In genomic region chr1:156074575-156074974, GRCm38 (mm10) we compare ENCODE assay signal across 11 mouse cellular contexts. TPM values are rescaled to one million over a fixed set of nuclear protein-coding genes. Genes with fewer than 3 reads are reported as not detected.
A peak's percentile ranks its signal among the peaks of the same experiment; 100 is the strongest.
DNase-seq lines count a peak whose midpoint lies in the region; ATAC-seq and TF ChIP-seq lines count a peak whose summit lies in the region.
"Had no signal": no experiment of that assay in that cellular context is flagged by ENCODE, and none has a peak within 500 bp of the region (broad histone marks: within the 10 kb centered on the region; RNA-seq: fewer than 3 reads in every experiment).

No protein-coding gene starts in this region.

- ATAC-seq in heart, postnatal 0 days (ENCODE audit: insufficient read depth, low read depth), result peak; percentile 39; the same call in 1 of the 2 replicates
- peak; percentile 50; the same call in 1 of the 2 replicates for ATAC-seq in lung, embryonic 14.5 days (ENCODE audit: insufficient read depth)
- ATAC-seq in stomach, postnatal 0 days (ENCODE audit: low FRiP score, low TSS enrichment), result no peak
- ATAC-seq in midbrain, embryonic 14.5 days (ENCODE audit: low FRiP score, low TSS enrichment), result no peak

- WGBS in heart, postnatal 0 days, result 35% methylated on average over 8 of the region's 8 CpGs
- WGBS in lung, embryonic 14.5 days, result 23% methylated on average over 8 of the region's 8 CpGs
- WGBS in stomach, postnatal 0 days, result 45% methylated on average over 8 of the region's 8 CpGs
- 75% methylated on average over 8 of the region's 8 CpGs for WGBS in midbrain, embryonic 14.5 days

- no peak for TF ChIP-seq CTCF in heart, postnatal 0 days (IDR thresholded peaks at IDR 0.05; ENCODE audit: low read depth)
- no peak for TF ChIP-seq CTCF in lung, embryonic 14.5 days (IDR thresholded peaks at IDR 0.05; ENCODE audit: low read depth)
- TF ChIP-seq CTCF in stomach, postnatal 0 days (IDR thresholded peaks at IDR 0.05; ENCODE audit: low read depth), result no peak

- H3K27ac ChIP-seq in heart, postnatal 0 days (ENCODE audit: low read depth), result no peak overlapping the region
- no peak overlapping the region for H3K27ac ChIP-seq in lung, embryonic 14.5 days (ENCODE audit: low read depth)
- H3K27ac ChIP-seq in stomach, postnatal 0 days (replicated peaks), result no peak overlapping the region
- H3K27ac ChIP-seq in midbrain, embryonic 14.5 days (replicated peaks; ENCODE audit: low read depth, low read length), result no peak overlapping the region
- H3K27ac ChIP-seq: hindbrain, embryonic 15.5 days; liver, embryonic 13.5 days; stomach, embryonic 15.5 days had no signal

- no peak overlapping the region for H3K4me2 ChIP-seq in heart, postnatal 0 days (ENCODE audit: low read depth, low read length)
- H3K4me2 ChIP-seq in lung, embryonic 14.5 days, result no peak overlapping the region
- no peak overlapping the region for H3K4me2 ChIP-seq in stomach, postnatal 0 days (replicated peaks; ENCODE audit: low read depth)
- H3K4me2 ChIP-seq in midbrain, embryonic 14.5 days (ENCODE audit: low read length), result no peak overlapping the region
- H3K4me2 ChIP-seq: hindbrain, embryonic 15.5 days; liver, embryonic 13.5 days; stomach, embryonic 15.5 days had no signal

- no peak overlapping the region for H3K4me3 ChIP-seq in heart, postnatal 0 days (ENCODE audit: low read depth, low read length)
- H3K4me3 ChIP-seq in lung, embryonic 14.5 days (ENCODE audit: low read depth, low read length), result no peak overlapping the region
- no peak overlapping the region for H3K4me3 ChIP-seq in stomach, postnatal 0 days (ENCODE audit: low read depth, low read length)
- H3K4me3 ChIP-seq in midbrain, embryonic 14.5 days (replicated peaks; ENCODE audit: low read depth, low read length), result no peak overlapping the region
- H3K4me3 ChIP-seq: hindbrain, embryonic 15.5 days; liver, embryonic 13.5 days; stomach, embryonic 15.5 days had no signal

- no peaks in the 10 kb centered on the region for H3K4me1 ChIP-seq in heart, postnatal 0 days (ENCODE audit: control insufficient read depth, insufficient read depth)
- peaks cover 5% of the 10 kb centered on the region for H3K4me1 ChIP-seq in lung, embryonic 14.5 days (ENCODE audit: insufficient read depth)
- H3K4me1 ChIP-seq in stomach, postnatal 0 days (replicated peaks; ENCODE audit: control insufficient read depth, insufficient read depth), result no peaks in the 10 kb centered on the region
- H3K4me1 ChIP-seq in midbrain, embryonic 14.5 days (ENCODE audit: control insufficient read depth, insufficient read depth, low read length), result no peaks in the 10 kb centered on the region
- H3K4me1 ChIP-seq: hindbrain, embryonic 15.5 days had no signal

- no peak for TF ChIP-seq EP300 in heart, postnatal 0 days (IDR thresholded peaks at IDR 0.05; ENCODE audit: low read depth)
- TF ChIP-seq EP300 in stomach, postnatal 0 days (optimal IDR thresholded peaks at IDR 0.05), result no peak

- no peaks in the 10 kb centered on the region for H3K9me3 ChIP-seq in heart, postnatal 0 days (replicated peaks; ENCODE audit: control insufficient read depth, low read length)
- no peaks in the 10 kb centered on the region for H3K9me3 ChIP-seq in lung, embryonic 14.5 days (ENCODE audit: low read depth, low read length)
- no peaks in the 10 kb centered on the region for H3K9me3 ChIP-seq in stomach, postnatal 0 days (ENCODE audit: control insufficient read depth, low read length)
- no peaks in the 10 kb centered on the region for H3K9me3 ChIP-seq in midbrain, embryonic 14.5 days (ENCODE audit: control insufficient read depth, low read length)
- H3K9me3 ChIP-seq: hindbrain, embryonic 15.5 days; liver, embryonic 13.5 days; stomach, embryonic 15.5 days had no signal

- H3K27me3 ChIP-seq in heart, postnatal 0 days (ENCODE audit: control insufficient read depth, insufficient read depth, low read length), result no peaks in the 10 kb centered on the region
- H3K27me3 ChIP-seq in lung, embryonic 14.5 days (ENCODE audit: insufficient read depth, low read length), result no peaks in the 10 kb centered on the region
- H3K27me3 ChIP-seq in stomach, postnatal 0 days (ENCODE audit: control insufficient read depth, insufficient read depth, low read length), result no peaks in the 10 kb centered on the region
- H3K27me3 ChIP-seq in midbrain, embryonic 14.5 days (ENCODE audit: control insufficient read depth, insufficient read depth, low read length), result no peaks in the 10 kb centered on the region
- H3K27me3 ChIP-seq: hindbrain, embryonic 15.5 days; liver, embryonic 13.5 days; stomach, embryonic 15.5 days had no signal

- H3K36me3 ChIP-seq in heart, postnatal 0 days (replicated peaks; ENCODE audit: control insufficient read depth, insufficient read depth, low read length), result no peaks in the 10 kb centered on the region
- no peaks in the 10 kb centered on the region for H3K36me3 ChIP-seq in lung, embryonic 14.5 days (ENCODE audit: insufficient read depth)
- H3K36me3 ChIP-seq in stomach, postnatal 0 days (ENCODE audit: control insufficient read depth, insufficient read depth, low read length), result no peaks in the 10 kb centered on the region
- no peaks in the 10 kb centered on the region for H3K36me3 ChIP-seq in midbrain, embryonic 14.5 days (ENCODE audit: control insufficient read depth, insufficient read depth, low read length)
- H3K36me3 ChIP-seq: hindbrain, embryonic 15.5 days; liver, embryonic 13.5 days; stomach, embryonic 15.5 days had no signal

- peak; percentile 51 for DNase-seq in heart, postnatal 0 days (ENCODE audit: low spot score)
- no peak for DNase-seq in heart, adult 8-10 months (ENCODE audit: low spot score)
- DNase-seq in adrenal gland, postnatal 10 days, result peak; percentile 53
- peak; percentile 38 for DNase-seq in heart, postnatal 4 days
- peak; percentile 65 for DNase-seq in lung, embryonic 14.5 days
- DNase-seq in cerebellum, postnatal 25 days, result no peak
- no peak for DNase-seq in stomach, postnatal 0 days (ENCODE audit: low spot score)
- DNase-seq in midbrain, embryonic 14.5 days, result no peak
- DNase-seq: liver, embryonic 13.5 days had no signal

- no peak overlapping the region for H3K9ac ChIP-seq in heart, postnatal 0 days (replicated peaks; ENCODE audit: low read depth, low read length)
- no peak overlapping the region for H3K9ac ChIP-seq in lung, embryonic 14.5 days
- no peak overlapping the region for H3K9ac ChIP-seq in stomach, postnatal 0 days (ENCODE audit: low read length)
- no peak overlapping the region for H3K9ac ChIP-seq in midbrain, embryonic 14.5 days (replicated peaks; ENCODE audit: low read length)
- H3K9ac ChIP-seq: hindbrain, embryonic 15.5 days; liver, embryonic 13.5 days; stomach, embryonic 15.5 days had no signal

RNA-seq across cellular contexts. Expression of gene Tor1aip1, which starts 38.3 kb away (rescaled TPM):
- total RNA-seq in heart, postnatal 0 days (2014; rRNA removed; ENCODE audit: low replicate concordance), result 58.4 and 103 TPM in 2 replicates
- polyA plus RNA-seq in heart, postnatal 0 days (2015; fragmentation: Nextera tagmentation; extraction: Ambion mirVana), result 47.5 and 52.3 TPM in 2 replicates
- 10 to 100 TPM; 72.6 to 96.0 (median 85.4) TPM for total RNA-seq in heart, adult 8-10 months (2022)
- 10 to 100 TPM; 82.9 to 85.4 TPM for total RNA-seq in adrenal gland, postnatal 10 days (2021)
- total RNA-seq in heart, postnatal 4 days (2021), result 10 to 100 TPM; 55.1 to 56.3 TPM
- 45.9 and 47.6 TPM in 2 replicates for polyA plus RNA-seq in lung, embryonic 14.5 days (2014; fragmentation: Nextera tagmentation; extraction: Ambion mirVana)
- polyA plus RNA-seq in stomach, postnatal 0 days (2015; fragmentation: Nextera tagmentation; extraction: Ambion mirVana), result 35.4 and 38.6 TPM in 2 replicates
- polyA plus RNA-seq in midbrain, embryonic 14.5 days (2014; fragmentation: Nextera tagmentation; extraction: Ambion mirVana), result 19.0 and 21.5 TPM in 2 replicates

RNA-seq across cellular contexts. Expression of gene Tor1aip2, which starts 39.4 kb away (rescaled TPM):
- total RNA-seq in heart, postnatal 0 days (2014; rRNA removed; ENCODE audit: low replicate concordance), result 77.1 and 123 TPM in 2 replicates
- 49.0 and 52.4 TPM in 2 replicates for polyA plus RNA-seq in heart, postnatal 0 days (2015; fragmentation: Nextera tagmentation; extraction: Ambion mirVana)
- 10 to 100 TPM; 40.1 to 47.9 (median 42.6) TPM for total RNA-seq in heart, adult 8-10 months (2022)
- total RNA-seq in adrenal gland, postnatal 10 days (2021), result 100 to 1,000 TPM; 103 to 106 TPM
- 10 to 100 TPM; 65.9 to 66.6 TPM for total RNA-seq in heart, postnatal 4 days (2021)
- polyA plus RNA-seq in lung, embryonic 14.5 days (2014; fragmentation: Nextera tagmentation; extraction: Ambion mirVana), result 119 and 121 TPM in 2 replicates
- 67.0 and 69.8 TPM in 2 replicates for polyA plus RNA-seq in stomach, postnatal 0 days (2015; fragmentation: Nextera tagmentation; extraction: Ambion mirVana)
- 64.8 and 78.1 TPM in 2 replicates for polyA plus RNA-seq in midbrain, embryonic 14.5 days (2014; fragmentation: Nextera tagmentation; extraction: Ambion mirVana)

Comparison
In these comparisons a context has a peak if more than half of its experiments do, and no peak if none do; other contexts are left out.
1. DNase-seq: peak in heart, postnatal 0 days (single experiment), adrenal gland, postnatal 10 days (single experiment), heart, postnatal 4 days (single experiment) and lung, embryonic 14.5 days (single experiment); none in heart, adult 8-10 months (single experiment), cerebellum, postnatal 25 days (0 of 2), stomach, postnatal 0 days (single experiment) and midbrain, embryonic 14.5 days (single experiment).
2. ATAC-seq: peak in heart, postnatal 0 days (single experiment) and lung, embryonic 14.5 days (single experiment); none in stomach, postnatal 0 days (single experiment) and midbrain, embryonic 14.5 days (single experiment).